Mouse (Mus musculus): Measurements from ENCODE around the gene Armc3. TPM values are rescaled to one million over a fixed set of nuclear protein-coding genes. Genes with fewer than 3 reads are reported as not detected.
"Not testable (repeated sequence)": the region's sequence is repeated elsewhere in the genome, so short reads cannot be mapped to it uniquely, and the experiment has no call there.

The Armc3 gene
- polyA plus RNA-seq, 1 experiment from 2014 or later = 0.50 TPM

DNA sequence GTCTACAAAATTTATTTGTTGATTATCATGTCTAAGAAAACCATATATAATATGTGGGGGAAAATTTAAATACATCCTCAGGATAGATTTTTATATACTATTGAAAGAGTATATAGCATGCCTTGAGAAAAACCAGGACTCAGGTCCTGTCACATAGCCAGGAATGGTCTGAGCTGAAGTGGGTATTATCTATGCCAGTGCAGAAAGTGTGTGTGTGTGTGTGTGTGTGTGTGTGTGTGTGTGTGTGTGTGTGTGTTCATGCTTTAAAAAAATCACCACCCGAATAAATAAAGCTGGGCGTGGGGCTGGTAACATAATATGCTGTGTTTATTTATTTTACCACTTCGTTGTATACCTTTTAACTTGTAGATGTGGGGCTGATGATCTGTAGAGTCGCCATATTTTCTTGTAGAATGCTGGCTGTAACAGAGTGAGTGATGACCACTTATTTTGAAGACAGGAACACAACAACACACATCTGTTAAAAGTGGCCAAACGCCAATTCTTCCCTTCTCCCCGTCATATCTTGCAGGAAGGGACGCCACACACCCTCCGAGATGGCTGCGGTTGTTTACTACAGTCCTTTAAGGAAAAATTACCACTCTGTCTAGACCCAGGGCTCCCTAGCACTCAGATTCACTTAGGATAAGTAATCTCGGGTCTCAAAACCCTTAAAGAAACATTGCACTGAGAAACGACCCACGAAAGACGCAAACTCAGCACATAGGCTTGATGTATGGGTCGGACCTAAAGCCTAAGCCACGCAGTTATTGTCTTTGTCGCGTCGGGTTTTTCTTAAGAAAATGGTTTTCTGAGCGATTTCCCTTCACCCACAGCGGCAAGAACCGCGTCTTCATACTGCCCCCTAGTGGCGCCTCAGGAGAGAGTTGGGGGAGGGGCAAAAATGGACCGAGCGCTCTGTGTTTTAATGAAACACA, 76.8 kb downstream of the Armc3 start:
- no peaks in the 10 kb centered on the region; the same call in 1 of the 2 replicates for H3K27me3 ChIP-seq
- H3K4me1 ChIP-seq = no peaks in the 10 kb centered on the region; the same call in 1 of the 2 replicates
- peak; percentile 88 for ATAC-seq (ENCODE audit: low FRiP score, low read depth)
- H3K4me2 ChIP-seq (replicated peaks) = peak overlapping the region; percentile 67
- no peaks in the 10 kb centered on the region for H3K36me3 ChIP-seq
- WGBS = 10% methylated on average over 25 of the region's 25 CpGs
- no peaks in the 10 kb centered on the region for H3K9me3 ChIP-seq
- peak overlapping the region; percentile 72 for H3K27ac ChIP-seq (replicated peaks)
- H3K4me3 ChIP-seq = peak overlapping the region; percentile 47
- peak overlapping the region; percentile 58 for H3K9ac ChIP-seq (replicated peaks)

DNA sequence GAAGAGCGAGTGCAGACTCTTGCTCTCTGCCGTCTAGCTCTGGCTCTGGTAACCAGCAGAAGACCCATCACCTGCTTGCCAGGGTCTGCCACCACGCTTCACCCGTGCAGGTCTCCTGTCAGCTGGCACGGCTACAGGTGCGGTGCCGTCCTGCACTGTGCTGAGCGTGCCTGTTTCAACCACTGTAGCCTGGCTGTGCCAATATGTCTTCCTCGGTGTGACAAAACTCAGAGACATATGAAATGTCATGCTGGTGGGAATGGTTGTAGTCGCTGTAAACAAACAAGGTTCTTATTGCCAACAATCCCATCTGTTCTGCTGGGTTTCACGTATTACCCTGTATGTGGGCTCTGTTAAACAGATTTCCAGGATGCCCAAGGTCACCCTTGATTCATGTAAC, 81.2 kb downstream of the Armc3 start:
- Histone ChIP-seq H3K4me1 (no peaks in the 10 kb centered on the region; the same call in 1 of the 2 replicates), H3K27ac (replicated peaks) (no peak overlapping the region), H3K4me3 (no peak overlapping the region), H3K9me3 (no peaks in the 10 kb centered on the region), H3K4me2 (replicated peaks) (no peak overlapping the region), H3K9ac (replicated peaks) (no peak overlapping the region), H3K36me3 (no peaks in the 10 kb centered on the region), H3K27me3 (no peaks in the 10 kb centered on the region)
- WGBS = 91% methylated on average over 11 of the region's 11 CpGs
- ATAC-seq (ENCODE audit: low FRiP score, low read depth) = no peak

DNA sequence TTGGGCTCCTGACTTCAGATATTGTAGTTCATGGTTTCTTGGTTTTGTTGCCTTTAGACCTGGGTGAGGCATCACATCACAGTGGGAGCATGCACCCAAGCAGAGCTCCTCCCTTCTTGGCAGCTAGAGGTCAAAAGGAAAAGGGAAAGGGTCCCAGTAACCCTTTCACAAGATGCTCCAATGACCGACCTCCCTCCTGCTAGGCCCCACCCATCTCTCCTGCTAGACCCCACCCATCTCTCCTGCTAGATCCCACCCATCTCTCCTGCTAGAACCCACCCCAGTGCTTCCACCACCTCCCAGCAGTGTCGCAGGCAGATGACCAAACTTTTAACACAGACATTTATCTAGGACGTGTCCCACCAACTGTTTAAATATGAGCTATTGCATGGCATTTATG, 93.3 kb downstream of the Armc3 start:
- WGBS = 59% methylated on average over 3 of the region's 3 CpGs
- H3K27ac ChIP-seq (replicated peaks) = no peak overlapping the region
- H3K4me2 ChIP-seq (replicated peaks) = no peak overlapping the region
- no peaks in the 10 kb centered on the region for H3K27me3 ChIP-seq
- no peaks in the 10 kb centered on the region for H3K4me1 ChIP-seq
- H3K36me3 ChIP-seq = no peaks in the 10 kb centered on the region
- no peak overlapping the region for H3K4me3 ChIP-seq
- ATAC-seq (ENCODE audit: low FRiP score, low read depth) = no peak
- H3K9me3 ChIP-seq = no peaks in the 10 kb centered on the region
- H3K9ac ChIP-seq (replicated peaks) = no peak overlapping the region

- 86% methylated on average over 9 of the region's 9 CpGs for WGBS
- H3K4me1 ChIP-seq = 0 out of 2 replicates have a peak, but pooled peaks cover 2% of the 10 kb centered on the region
- H3K9ac ChIP-seq (replicated peaks) = no peak overlapping the region
- H3K4me2 ChIP-seq (replicated peaks) = no peak overlapping the region
- no peaks in the 10 kb centered on the region for H3K9me3 ChIP-seq
- H3K36me3 ChIP-seq = no peaks in the 10 kb centered on the region
- H3K27me3 ChIP-seq = no peaks in the 10 kb centered on the region
- ATAC-seq (ENCODE audit: low FRiP score, low read depth) = no peak
- H3K4me3 ChIP-seq = no peak overlapping the region
- H3K27ac ChIP-seq (replicated peaks) = no peak overlapping the region
Observed at GRCm38 (mm10) chr2:19300345-19301089, 101.4 kb downstream of the Armc3 start.

DNA sequence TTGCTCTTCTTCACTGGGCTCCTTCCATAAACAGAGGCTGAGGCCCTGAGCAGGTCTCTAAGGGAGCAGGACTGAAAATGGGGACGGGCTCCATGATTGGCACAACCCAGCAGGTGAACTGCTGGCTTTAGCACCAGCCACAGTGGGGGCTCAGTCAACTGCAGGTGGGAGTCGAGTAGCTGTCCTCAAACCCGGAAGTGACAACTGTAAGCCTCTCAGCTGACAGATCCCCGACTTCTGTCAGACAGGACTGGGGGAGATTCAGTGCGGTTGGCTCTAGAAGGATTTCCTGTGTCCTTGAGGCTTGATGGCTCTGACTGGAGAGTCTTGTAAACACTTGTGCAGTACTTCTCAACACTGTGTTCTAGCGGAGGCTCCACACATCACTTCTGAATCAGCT, 102.1 kb downstream of the Armc3 start:
- WGBS = 19% methylated on average over 6 of the region's 6 CpGs
- Histone ChIP-seq H3K9ac (replicated peaks) (no peak overlapping the region), H3K27me3 (no peaks in the 10 kb centered on the region; the same call in 1 of the 2 replicates), H3K36me3 (no peaks in the 10 kb centered on the region), H3K4me1 (0 out of 2 replicates have a peak, but pooled peaks cover 2% of the 10 kb centered on the region), H3K9me3 (no peaks in the 10 kb centered on the region), H3K4me3 (no peak overlapping the region), H3K4me2 (replicated peaks) (no peak overlapping the region), H3K27ac (replicated peaks) (no peak overlapping the region)
- no peak for ATAC-seq (ENCODE audit: low FRiP score, low read depth)

GRCm38 (mm10) chr2:19303087-19303486, 104.0 kb downstream of the Armc3 start:
- not testable (repeated sequence) for H3K36me3 ChIP-seq; H3K27me3 ChIP-seq; H3K27ac ChIP-seq (replicated peaks); H3K9ac ChIP-seq (replicated peaks); H3K4me3 ChIP-seq; ATAC-seq (ENCODE audit: low FRiP score, low read depth); H3K4me2 ChIP-seq (replicated peaks); H3K9me3 ChIP-seq; H3K4me1 ChIP-seq
- WGBS = 86% methylated on average over 3 of the region's 3 CpGs

GRCm38 (mm10) chr2:19310498-19310897, 111.4 kb downstream of the Armc3 start:
- no peak for ATAC-seq (ENCODE audit: low FRiP score, low read depth)

DNA sequence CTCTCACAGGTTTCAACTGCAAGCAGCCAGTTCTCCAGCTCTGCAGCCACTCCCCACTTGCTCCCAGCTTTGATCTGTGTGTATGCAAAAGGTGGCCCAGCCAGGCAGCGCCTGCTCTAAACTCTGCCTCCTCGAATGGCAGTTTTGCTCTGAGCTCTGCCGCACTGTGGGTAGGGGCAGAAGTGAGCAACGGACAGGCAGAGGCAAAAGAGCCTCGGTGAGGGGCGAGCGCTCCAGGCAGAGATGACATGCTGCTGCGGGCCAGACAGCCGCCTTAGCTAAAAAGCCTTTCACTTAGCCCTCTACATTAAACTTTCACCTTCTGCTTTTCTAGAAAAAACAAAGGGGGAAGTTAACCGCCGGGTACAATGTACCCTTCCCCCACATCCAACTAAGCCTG, 117.0 kb downstream of the Armc3 start:
- ATAC-seq (ENCODE audit: low FRiP score, low read depth) = no peak
- 62% methylated on average over 11 of the region's 11 CpGs for WGBS

More at GRCm38 (mm10) chr2:19310498-19310897, 111.4 kb downstream of the Armc3 start:
- Histone ChIP-seq H3K4me1 (no peaks in the 10 kb centered on the region), H3K27ac (replicated peaks) (no peak overlapping the region), H3K4me2 (replicated peaks) (no peak overlapping the region), H3K9ac (replicated peaks) (no peak overlapping the region), H3K36me3 (no peaks in the 10 kb centered on the region), H3K27me3 (no peaks in the 10 kb centered on the region; the same call in 1 of the 2 replicates), H3K4me3 (no peak overlapping the region), H3K9me3 (peaks cover 11% of the 10 kb centered on the region; the same call in 1 of the 2 replicates)
- 93% methylated on average over 3 of the region's 3 CpGs for WGBS

DNA sequence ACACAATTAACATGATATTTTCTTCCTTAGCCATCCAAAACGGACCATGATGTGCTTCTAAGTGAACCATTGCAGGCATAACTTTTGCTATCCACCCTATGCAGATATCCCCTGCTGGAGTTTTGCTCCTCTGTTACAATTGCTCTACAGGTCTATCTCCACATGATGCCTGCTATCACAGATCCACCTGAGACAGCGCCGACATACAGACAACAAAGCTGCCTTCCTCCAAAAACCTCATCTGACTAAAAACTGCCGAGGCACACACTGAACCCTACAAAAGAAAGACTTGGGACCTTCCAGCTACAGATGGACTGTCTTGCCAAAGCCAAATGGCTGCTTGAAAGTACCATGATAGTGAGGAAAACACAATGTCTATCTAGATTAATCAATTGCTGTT, 117.6 kb downstream of the Armc3 start:
- Histone ChIP-seq H3K27ac (replicated peaks) (no peak overlapping the region), H3K36me3 (no peaks in the 10 kb centered on the region), H3K4me3 (no peak overlapping the region), H3K27me3 (no peaks in the 10 kb centered on the region), H3K4me2 (replicated peaks) (no peak overlapping the region), H3K9me3 (peaks cover 18% of the 10 kb centered on the region; the same call in 1 of the 2 replicates), H3K9ac (replicated peaks) (no peak overlapping the region), H3K4me1 (no peaks in the 10 kb centered on the region)
- WGBS = 74% methylated on average over 4 of the region's 4 CpGs
- no peak for ATAC-seq (ENCODE audit: low FRiP score, low read depth)

More for the DNA sequence above, 117.0 kb downstream of the Armc3 start:
- H3K27ac ChIP-seq (replicated peaks) = no peak overlapping the region
- H3K9me3 ChIP-seq = peaks cover 18% of the 10 kb centered on the region; the same call in 1 of the 2 replicates
- no peaks in the 10 kb centered on the region for H3K27me3 ChIP-seq
- no peak overlapping the region for H3K4me2 ChIP-seq (replicated peaks)
- H3K4me3 ChIP-seq = no peak overlapping the region
- no peak overlapping the region for H3K9ac ChIP-seq (replicated peaks)
- H3K36me3 ChIP-seq = no peaks in the 10 kb centered on the region
- no peaks in the 10 kb centered on the region for H3K4me1 ChIP-seq

GRCm38 (mm10) chr2:19317151-19317812, 118.2 kb downstream of the Armc3 start:
- not testable (repeated sequence) for H3K4me3 ChIP-seq; H3K4me1 ChIP-seq; H3K9ac ChIP-seq (replicated peaks); H3K36me3 ChIP-seq; H3K4me2 ChIP-seq (replicated peaks); ATAC-seq (ENCODE audit: low FRiP score, low read depth); H3K27me3 ChIP-seq; H3K27ac ChIP-seq (replicated peaks)
- peaks cover 18% of the 10 kb centered on the region; the same call in 1 of the 2 replicates for H3K9me3 ChIP-seq
- whole genome bisulfite sequencing = 94% methylated on average over 2 of the region's 2 CpGs

DNA sequence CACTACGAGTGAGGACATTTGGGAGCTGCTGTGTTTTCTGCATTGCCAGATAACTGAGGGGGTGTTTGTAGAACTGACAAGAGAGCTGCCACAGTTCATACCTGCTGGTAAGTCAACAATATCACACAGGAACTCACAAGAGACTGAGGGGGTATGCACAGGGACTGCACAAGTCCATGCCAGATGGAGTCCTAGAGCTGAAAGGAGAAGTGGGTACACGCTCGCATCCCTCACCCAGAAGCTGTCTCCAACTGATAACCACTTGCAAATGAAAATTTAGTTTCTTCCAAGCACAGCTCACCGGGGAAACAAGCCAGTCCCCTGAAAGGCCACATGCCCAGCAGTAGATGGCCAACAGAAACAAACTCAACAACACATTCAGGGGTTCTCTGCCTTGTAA, 119.4 kb downstream of the Armc3 start:
- no peaks in the 10 kb centered on the region for H3K36me3 ChIP-seq
- H3K27me3 ChIP-seq = no peaks in the 10 kb centered on the region
- no peak overlapping the region for H3K4me2 ChIP-seq (replicated peaks)
- no peak for ATAC-seq (ENCODE audit: low FRiP score, low read depth)
- H3K9me3 ChIP-seq = peaks cover 18% of the 10 kb centered on the region; the same call in 1 of the 2 replicates
- no peak overlapping the region for H3K9ac ChIP-seq (replicated peaks)
- H3K27ac ChIP-seq (replicated peaks) = no peak overlapping the region
- H3K4me1 ChIP-seq = no peaks in the 10 kb centered on the region
- no peak overlapping the region for H3K4me3 ChIP-seq
- WGBS = 93% methylated on average over 4 of the region's 4 CpGs
